Mouse (Mus musculus) embryonic fibroblast, embryonic 13.5 days (primary cell): ENCODE data around the gene Chst15. TPM values are rescaled to one million over a fixed set of nuclear protein-coding genes. Genes with fewer than 3 reads are reported as not detected.

Source experiments
- H3K27ac ChIP-seq: 2 replicates; pipeline ENCODE4 v1.5.1; 2012; ENCODE audit warnings: low read length, control low read depth, inconsistent platforms; ENCODE audit not compliant: insufficient read depth
- H3K4me1 ChIP-seq: 2 replicates; pipeline ENCODE4 v1.6.1; 2011; ENCODE audit warnings: low read length; ENCODE audit not compliant: control insufficient read depth, insufficient read depth
- H3K4me3 ChIP-seq: 2 replicates; pipeline ENCODE4 v1.5.1; 2011; ENCODE audit warnings: mild to moderate bottlenecking, control low read depth, low read length; ENCODE audit not compliant: insufficient read depth
- CTCF ChIP-seq: IDR thresholded peaks from 2 replicates; pipeline ENCODE4 v1.5.1; 2011; ENCODE audit warnings: mild to moderate bottlenecking, control low read depth, low read length, moderate library complexity, borderline replicate concordance; ENCODE audit not compliant: insufficient read depth
- POLR2A ChIP-seq: IDR thresholded peaks from 2 replicates; pipeline ENCODE4 v1.6.1; 2011; ENCODE audit warnings: low read depth, mild to moderate bottlenecking, control low read depth, low read length, moderate library complexity
- polyA plus RNA-seq: library from polyadenylated mRNA; stranded (reverse); fragments of >200 nt; gene quantifications from 2 replicates; pipeline ENCODE4 v1.2.4, GENCODE M21; 2011; ENCODE audit warnings: low read depth; ENCODE audit not compliant: missing spikeins, insufficient read length

Gene Chst15
- polyA plus RNA-seq, 1 experiment: 10.9 TPM

DNA sequence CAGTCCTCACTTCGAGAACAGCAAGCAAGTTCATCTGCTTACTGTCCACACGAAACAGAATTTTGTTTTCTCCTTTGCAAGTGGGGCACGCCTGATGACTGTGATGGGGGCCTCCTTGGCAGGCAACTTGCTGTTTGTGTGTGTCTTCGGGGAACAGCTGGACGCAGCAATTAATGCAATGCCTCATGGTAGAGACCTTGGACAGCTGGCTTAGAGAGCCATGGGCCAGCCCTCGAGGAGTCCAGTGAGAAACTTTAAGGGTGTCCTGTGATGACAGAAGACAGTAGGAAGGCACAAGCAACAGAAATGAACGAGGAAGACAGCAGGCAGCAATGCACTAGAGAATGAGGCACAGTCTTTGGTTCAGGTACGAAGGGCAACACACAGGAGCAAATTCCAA, 46.7 kb downstream of the Chst15 start:
- H3K4me1 ChIP-seq: no peaks in the 10 kb centered on the region
- no peak for TF ChIP-seq CTCF
- no peak for TF ChIP-seq POLR2A
- no peak overlapping the region for H3K4me3 ChIP-seq
- no peak overlapping the region for H3K27ac ChIP-seq

DNA sequence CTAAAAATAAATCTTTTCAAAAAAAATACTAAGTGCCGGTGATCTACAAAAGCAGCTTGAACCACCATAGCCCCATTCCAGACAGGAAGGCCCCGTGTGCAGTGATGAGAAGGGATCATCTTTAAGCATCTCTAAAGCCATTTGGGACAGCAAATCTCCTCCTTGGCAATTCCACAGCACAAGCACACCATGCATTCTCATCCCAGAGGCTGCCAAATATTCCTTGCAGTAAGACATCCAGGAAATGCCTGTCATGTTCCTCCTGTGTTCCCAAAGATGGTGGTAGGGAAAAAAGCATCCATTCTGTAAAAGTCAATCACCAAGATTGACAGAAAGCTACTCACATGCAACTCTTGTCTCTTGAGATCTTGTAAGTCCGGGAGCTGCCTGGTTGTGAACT, 47.4 kb downstream of the Chst15 start:
- no peak overlapping the region for H3K4me3 ChIP-seq
- no peak overlapping the region for H3K27ac ChIP-seq
- TF ChIP-seq CTCF: no peak
- no peak for TF ChIP-seq POLR2A
- H3K4me1 ChIP-seq: no peaks in the 10 kb centered on the region

DNA sequence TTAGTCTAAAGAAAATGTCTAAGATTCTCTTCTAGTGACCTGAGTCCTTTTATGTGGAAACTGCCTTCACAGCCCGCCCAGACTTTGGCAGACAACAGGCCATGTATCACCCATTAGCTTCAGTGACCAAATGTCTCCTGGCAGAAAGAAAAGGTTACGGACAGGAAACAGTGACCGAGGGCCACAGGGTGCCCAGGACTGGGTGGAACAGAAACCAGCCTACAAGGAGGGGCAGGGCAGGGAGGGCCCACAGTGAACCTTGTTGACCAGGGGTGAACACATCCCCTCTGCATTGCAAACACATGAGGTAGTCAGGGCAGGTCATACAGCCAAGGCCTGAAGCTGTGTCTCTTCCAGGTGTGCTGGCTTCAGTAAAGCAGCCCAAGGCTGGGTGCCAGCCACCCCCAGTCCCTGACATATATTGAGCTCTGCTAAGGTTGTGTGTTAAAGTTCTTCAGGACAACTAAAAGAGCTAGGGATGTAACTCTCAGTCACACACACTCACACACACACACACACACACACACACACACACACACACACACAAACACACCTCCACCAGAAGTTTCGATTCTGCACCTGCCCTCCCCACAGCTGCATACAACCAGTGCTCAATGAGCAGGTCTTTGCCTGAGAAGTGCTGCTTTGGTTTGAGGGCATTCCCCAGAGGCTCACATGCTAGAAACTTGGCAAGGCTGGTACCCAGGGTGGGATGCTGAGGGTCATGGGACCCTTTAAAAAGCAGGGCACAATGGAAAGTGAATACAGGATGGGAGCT, 49.1 kb downstream of the Chst15 start:
- Histone ChIP-seq H3K4me1 (no peaks in the 10 kb centered on the region), H3K4me3 (no peak overlapping the region), H3K27ac (no peak overlapping the region)
- TF ChIP-seq CTCF (no peak), POLR2A (no peak)

DNA sequence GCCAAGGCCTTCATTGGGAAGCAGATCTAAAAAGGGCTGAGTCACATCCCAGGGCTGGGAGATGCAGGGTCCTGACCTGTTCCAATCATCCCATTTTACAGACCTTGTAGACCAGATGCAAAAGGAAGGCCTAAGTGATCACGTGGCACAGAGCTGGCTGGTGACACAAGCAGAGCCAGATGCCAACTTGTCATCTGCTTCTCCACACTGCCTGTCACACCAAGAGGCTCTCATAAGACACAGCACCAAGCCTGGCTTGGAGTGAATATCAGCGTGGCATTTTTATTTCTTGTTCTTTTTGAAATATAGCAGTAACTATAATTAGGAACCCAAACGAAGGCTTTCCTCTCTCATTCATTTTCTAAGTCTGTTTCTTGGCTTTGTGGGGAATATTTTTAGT, 52.3 kb downstream of the Chst15 start:
- H3K4me3 ChIP-seq: no peak overlapping the region
- TF ChIP-seq POLR2A: no peak
- TF ChIP-seq CTCF: no peak
- peaks cover 2% of the 10 kb centered on the region; the same call in 1 of the 2 replicates for H3K4me1 ChIP-seq
- H3K27ac ChIP-seq: no peak overlapping the region

DNA sequence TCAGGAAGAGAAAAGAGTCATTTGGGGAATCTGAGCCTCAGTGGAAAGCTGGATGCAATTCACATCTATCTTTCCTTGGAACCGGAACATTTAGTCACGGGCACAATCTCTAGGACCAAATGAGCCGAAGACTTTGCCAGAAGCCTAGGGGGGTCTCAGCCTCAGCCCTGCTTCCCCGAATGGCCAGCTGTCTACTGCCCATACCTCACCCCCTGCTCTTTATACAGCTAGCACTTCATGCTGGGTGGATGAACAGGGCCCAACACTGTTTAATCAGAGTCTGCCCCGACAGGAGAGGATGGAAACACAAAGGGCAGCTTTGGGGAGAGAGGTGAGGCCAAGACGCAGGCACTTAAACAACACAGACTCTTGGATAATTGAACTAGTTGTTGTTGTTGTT, 53.8 kb downstream of the Chst15 start:
- no peak for TF ChIP-seq POLR2A
- no peak for TF ChIP-seq CTCF
- no peak overlapping the region for H3K27ac ChIP-seq

DNA sequence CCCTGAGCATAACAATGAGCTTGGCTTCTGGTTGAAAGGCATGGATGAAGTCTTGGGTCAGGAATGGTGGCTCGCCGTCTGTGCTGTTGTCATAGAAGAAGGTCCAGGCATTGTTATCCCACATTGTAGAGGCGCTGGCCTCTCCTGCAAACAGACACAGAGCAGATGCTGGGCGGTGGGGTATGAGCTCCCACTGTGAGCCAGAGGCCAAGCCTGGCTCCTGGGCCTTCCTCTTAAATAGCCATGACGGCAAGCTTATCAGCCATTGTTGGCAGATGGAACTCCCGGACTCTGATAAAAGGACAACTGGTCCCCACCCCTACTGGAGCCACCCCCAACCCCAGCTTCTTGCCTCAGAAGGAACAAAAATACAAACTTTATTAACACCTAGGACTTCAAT, 54.3 kb downstream of the Chst15 start:
- no peak overlapping the region for H3K27ac ChIP-seq
- peaks cover 2% of the 10 kb centered on the region; the same call in 1 of the 2 replicates for H3K4me1 ChIP-seq
- no peak overlapping the region for H3K4me3 ChIP-seq
- TF ChIP-seq POLR2A (no peak), CTCF (no peak)

More for the DNA sequence above, 53.8 kb downstream of the Chst15 start:
- Histone ChIP-seq H3K4me3 (no peak overlapping the region), H3K4me1 (peaks cover 2% of the 10 kb centered on the region; the same call in 1 of the 2 replicates)

DNA sequence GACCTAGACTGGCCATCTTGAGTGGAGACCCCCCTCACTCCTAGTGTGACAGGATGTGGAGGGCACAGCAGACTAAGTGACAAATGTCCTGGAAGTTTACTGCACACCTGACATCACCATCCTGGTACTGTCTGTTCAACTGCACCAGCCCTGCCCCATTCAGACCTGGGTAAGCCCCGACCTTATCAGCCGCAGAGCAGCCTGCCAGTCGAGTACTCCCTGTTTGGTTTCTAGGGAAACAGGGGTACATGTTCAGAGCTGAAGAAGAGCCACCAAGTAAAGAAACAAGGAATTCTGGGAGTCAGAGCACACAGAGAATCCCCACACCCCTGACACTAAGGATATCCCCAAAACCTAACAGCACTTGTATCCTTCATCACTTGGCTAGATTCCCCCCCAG, 55.1 kb downstream of the Chst15 start:
- no peak overlapping the region for H3K27ac ChIP-seq
- no peak for TF ChIP-seq CTCF
- TF ChIP-seq POLR2A: no peak
- no peak overlapping the region for H3K4me3 ChIP-seq
- H3K4me1 ChIP-seq: peaks cover 2% of the 10 kb centered on the region; the same call in 1 of the 2 replicates

DNA sequence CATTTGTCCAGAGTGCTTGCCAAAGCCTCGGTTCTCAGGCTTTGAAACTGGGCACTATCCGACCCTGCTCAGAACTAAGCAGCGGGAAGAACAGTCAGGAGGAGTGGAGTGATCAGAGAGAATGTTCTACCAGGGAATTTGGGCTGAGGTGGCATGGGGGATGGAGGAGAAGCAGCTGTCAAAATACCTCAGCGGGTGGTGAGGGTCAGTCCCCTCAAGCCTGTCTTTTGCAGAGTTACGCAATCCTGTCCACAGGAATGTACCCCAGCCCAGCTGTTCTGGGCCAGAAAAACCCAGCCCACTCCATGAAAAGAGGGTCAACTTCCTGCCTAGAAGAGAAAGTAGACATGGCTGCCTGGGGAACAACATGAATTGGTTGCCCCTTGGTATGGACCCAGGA, 56.4 kb downstream of the Chst15 start:
- TF ChIP-seq POLR2A (no peak), CTCF (no peak)
- Histone ChIP-seq H3K27ac (no peak overlapping the region), H3K4me1 (peaks cover 2% of the 10 kb centered on the region; the same call in 1 of the 2 replicates), H3K4me3 (no peak overlapping the region)

DNA sequence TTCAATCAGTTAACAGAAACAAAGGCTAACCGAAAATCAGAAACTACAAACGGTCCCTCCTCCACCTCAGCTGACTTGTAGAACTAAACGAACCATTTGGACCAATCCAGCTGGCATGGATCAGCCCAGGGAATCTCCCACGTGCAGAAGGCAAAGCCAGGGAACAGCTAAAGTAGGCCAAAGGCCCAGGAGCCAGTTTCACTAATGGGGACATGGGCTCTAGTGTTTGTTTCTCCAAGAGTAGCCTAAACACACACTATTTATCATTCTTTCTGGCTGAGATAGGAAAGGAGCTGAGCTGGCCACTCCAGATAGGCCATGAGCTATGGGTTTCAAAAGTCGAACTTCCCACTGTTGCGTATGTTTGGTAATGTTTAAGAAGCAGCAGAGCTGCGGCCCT, 58.2 kb downstream of the Chst15 start:
- peaks cover 2% of the 10 kb centered on the region; the same call in 1 of the 2 replicates for H3K4me1 ChIP-seq
- H3K27ac ChIP-seq: no peak overlapping the region
- TF ChIP-seq POLR2A (no peak), CTCF (no peak)
- no peak overlapping the region for H3K4me3 ChIP-seq

DNA sequence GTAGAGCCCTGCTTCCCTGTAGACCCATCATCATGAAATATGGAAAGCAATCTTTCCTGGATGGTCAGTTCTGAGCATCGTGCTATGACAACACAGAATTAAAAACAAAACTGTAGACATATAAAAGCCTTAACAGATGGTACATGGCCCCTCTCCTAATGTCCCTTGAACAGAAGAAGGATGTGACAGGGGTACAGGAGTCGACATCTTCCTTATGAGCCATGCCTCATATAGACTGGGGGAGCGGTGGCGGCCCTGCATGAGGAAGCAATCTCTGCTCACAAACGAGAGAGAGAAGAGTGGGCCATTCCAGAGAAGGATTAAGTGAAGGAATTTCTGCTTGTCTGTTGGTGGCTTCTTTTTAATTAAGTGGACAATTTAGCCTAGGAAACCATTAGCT, 58.8 kb downstream of the Chst15 start:
- H3K4me3 ChIP-seq: no peak overlapping the region
- H3K27ac ChIP-seq: no peak overlapping the region
- H3K4me1 ChIP-seq: peaks cover 2% of the 10 kb centered on the region; the same call in 1 of the 2 replicates
- TF ChIP-seq POLR2A (no peak), CTCF (no peak)
